Mouse (Mus musculus) right cerebral cortex, postnatal 36 days (tissue): ENCODE measurements around the gene Tmem219.

Experiments
- DNase-seq, 2 experiments: peaks; one replicate each; pipeline ENCODE4 v3.0.0; 2022; ENCODE audit warnings: low spot score in 2 of 2, mixed read lengths in 1 of 2

Tmem219 gene

DNA sequence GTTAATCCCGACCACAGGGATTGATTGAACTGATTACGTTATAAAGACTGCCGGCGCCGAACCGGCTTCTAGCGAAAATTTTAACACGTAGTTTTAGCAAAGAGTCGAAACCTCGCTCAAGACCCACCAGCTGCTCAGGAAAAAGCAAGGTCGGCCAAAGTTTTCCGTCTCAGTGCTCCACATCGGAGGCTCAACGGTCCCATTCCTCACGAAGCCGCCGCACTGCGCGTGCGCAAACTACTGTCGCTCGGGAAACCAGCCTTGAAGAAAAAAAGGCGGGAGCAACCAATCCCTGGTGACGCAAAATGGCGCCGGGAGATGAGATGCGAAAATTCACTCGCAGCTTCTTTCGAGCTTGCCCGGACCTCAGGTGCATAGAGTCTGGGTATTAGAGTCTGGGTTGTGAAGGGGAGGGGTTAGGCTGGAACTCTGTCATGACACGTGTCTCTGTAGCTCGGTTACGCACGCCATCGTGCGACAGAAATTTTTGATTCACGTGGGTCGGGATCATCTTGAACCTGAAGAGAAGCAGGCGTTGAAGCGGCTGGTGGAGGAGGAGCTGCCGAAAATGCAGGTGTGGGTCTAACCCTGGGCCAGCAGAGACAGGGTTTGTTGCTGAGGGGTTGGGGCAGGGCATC is 60.5 kb downstream of the Tmem219 start, which contains the start of gene Ino80e:
Ino80e (minus strand) TSS at position 231 of the 638 bp plus-strand sequence.
- peak; percentile 92 to 95 for DNase-seq

DNA sequence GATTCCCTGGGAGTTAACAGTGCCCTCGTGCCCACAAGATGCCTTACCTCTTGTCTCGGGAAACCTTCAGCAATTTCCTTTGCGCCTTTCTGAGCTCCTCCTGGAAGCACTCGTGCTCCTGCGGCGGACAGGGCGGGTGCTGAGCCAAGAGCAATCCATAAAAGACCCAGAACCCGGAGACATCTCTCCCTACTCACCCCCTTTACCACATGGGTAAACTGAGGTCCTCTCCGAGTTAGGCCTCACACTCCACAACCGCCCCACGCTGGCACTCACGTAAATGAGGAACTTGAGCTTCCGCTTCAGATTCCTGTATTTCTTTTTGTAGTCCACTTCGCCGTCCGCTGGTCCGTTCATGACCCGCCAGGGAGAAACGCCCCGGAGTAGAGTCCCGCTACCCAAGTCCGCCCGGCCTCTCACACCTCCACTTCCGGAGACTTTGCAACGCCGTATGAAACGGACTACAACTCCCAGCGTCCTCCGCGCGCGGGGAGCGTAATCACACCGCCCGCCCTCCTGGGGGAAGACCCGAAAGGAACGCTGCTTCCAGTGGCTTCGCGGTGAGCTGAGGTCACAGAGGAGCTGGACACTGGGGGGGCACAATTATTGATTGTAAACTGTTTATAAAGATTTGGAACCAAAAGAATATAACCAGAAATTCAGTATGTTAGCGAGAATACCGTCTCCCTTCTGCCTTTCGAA is 61.1 kb downstream of the Tmem219 start, which contains the start of gene Hirip3:
Hirip3 (plus strand) TSS at position 544 of the 702 bp plus-strand sequence.
- DNase-seq = peak; percentile 92 to 93

DNA sequence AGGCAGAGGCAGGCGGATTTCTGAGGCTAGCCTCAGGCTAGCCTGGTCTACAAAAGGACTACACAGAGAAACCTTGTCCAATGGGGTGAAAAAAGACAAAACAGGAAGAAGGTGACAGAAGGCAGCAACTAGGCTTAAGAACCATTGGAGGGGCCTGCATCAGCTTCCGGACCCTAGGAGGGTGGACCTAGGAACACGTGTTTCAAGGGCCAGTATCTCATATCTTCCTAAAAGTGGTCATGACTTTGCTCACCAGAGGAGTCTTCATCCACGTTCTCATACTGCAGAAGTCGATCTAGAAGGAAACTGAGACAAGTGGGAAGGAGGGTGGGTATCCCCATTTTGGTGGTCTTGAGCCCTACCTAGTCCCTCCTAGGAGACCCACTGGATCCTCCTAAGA is 61.7 kb downstream of the Tmem219 start:
- no peak for DNase-seq

DNA sequence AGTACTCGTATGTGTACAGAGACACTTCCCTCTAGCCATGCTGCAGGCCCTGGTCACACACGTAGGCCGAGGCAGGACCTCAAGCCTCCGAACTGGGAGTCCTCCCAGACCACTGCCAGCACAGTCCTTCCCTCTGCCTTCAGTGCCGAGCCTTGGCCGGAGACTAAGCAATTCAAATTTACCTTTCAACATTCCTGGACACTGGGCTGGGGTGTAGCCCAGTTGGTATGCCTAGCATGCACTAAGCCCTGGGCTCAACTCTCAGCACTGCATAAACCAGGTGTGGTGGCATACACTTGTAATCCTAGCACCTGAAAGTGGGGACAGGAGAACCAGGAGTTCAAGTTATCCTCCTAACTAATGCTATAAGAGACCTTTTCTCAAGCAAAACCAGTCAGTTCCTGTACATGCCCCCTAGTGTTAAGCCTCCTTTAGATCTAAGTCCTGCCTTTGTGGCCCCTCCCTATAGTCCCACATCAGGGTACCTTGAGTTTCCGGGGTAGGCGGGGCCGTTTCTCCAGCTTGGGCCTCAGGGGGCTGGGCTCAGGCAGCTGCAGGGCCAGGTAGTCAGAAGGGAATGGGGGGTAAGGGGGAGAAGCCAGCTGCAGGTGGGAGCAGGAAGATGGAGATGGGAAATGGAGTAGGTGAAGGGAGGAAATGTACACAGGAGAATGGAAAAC is 65.8 kb downstream of the Tmem219 start:
- no peak for DNase-seq

DNA sequence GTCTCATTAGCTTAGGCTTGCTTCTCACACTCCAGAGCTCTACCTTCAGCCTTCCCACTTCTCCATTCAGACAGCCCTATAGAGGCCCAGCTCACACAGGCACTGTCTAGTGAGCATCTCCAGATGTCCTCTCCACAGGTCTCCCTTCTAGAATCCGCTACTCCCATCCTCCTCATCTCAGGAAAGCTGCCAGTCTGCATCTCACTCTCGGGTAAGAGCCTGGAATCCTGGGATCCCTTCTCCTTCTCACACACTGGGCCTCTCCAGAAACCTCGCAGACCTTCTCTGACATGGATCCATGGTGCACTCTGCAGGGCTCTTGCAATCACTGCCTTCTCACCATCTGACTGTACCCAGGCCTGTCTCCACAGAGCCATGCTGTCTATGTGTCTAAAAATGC is 67.1 kb downstream of the Tmem219 start:
- no peak for DNase-seq

DNA sequence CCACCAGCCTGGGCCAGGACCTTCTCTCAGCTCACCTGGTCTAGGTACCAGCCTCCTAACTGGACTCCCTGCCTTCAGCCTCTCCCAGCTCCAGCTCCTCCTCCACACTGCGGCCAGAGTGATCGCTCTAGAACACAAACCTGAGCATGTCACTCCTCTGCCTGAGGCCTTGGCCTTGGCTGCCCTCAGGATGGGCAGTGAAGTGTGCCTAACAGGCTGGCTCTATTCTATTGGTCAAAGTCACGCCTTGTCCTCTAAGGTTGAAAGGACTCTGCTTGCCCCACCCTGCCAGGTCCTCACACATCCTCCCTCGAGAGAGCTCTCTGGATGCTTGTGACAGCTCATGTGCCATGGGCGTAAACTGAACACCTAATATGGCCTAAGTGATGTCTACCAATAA is 69.3 kb downstream of the Tmem219 start:
- no peak for DNase-seq

DNA sequence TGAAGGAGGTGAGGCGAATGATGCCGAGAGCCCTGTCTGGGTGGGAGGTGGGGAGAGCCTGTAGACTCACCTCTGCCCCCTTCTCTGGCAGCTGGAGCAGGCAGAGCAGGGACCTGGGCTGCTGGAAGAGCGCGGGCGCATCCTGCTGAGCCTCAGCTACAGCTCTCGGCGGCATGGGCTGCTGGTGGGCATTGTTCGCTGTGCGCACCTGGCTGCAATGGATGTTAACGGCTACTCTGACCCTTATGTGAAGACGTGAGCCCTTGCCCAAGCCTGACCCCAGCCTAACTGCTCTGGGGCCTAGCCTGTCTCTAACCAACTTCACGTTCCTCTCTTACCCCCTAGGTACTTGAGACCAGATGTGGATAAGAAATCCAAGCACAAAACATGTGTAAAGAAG is 71.5 kb downstream of the Tmem219 start:
- no peak for DNase-seq

DNA sequence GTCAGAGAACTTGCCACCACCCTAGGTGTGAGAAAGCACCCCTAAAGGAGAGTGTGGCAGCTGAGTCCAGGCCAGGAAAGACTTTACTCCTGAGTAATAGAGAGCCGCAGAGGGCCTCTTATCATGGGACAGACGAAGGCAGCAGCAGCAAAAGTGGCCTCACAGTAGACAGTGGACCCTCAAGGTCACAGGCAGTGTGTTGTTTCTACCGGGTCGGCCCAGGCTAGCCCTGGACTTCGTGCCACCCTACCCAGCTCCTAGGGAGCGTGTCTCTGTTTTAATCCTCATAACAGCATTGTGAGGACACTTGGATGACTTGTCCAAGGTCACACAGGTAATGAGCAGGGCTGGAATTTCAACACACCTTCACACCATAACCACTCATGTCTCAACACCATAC is 72.6 kb downstream of the Tmem219 start:
- no peak for DNase-seq

DNA sequence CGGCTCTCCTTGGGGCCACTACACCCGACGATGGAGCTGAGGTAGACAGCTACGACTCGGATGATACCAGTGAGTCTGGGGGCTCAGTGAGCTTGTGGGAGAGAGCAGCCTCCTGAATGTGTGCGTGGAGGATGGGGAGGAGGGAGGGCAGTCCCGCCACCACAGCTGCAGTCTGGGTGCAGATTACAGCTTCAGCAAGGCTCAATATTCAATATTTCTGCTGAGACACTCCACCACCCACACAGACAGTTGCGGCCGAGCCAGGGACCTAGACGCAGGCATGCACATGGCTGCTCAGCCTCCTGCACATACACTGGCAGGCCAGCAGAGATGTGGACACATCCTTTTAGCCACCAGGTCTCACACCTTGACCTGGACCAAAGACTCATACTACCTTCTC is 73.9 kb downstream of the Tmem219 start:
- peak in 1 of 2 experiments; percentile 56 for DNase-seq

DNA sequence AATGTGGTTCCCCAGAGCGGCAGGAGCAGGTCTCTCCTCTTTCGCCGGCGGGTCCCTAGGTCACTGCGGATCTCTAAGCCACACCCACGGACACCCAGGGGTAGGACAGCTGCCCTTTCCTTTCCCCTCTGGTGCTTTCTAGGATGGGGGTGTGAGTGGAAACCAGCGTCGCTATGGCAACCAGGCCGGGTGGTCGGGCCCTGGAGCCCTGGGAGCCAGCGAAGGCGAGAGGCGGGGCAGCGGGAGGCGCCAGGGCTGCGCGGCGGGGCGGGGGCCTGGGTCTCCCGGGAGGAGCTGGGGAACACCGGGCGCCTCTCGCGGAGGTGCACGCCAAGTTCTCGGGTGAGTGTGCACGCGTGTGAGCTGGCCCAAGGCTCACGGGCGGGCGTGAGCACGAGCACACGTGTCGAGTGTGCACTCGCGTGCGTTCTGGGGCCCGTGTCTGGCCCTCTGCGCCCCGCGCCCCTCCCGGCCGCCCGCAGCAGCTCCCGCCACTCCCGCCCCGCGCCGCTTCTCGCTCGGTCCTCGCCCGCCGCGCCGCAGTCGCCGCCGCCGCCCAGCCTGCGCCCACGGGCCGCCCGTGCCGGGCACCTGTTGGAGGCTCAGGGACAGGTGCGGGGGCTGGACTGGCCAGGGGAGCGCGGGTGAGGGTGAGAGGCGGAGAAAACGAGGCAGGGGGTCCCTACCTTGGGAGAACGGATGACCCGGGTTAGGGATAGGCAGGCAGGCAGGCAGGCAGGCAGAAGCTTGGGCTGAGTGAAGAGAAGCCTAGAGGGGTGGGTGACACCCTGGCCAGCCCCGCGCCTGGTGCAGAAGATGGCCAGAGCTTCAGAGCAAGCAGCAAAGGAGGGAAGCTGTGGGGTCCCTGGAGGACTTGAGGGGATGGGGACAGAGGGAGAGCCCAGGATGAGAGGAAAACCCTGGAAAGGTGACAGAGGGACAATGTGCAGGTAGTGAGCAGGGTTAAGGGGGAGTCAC is 75.0 kb downstream of the Tmem219 start:
- no peak for DNase-seq

DNA sequence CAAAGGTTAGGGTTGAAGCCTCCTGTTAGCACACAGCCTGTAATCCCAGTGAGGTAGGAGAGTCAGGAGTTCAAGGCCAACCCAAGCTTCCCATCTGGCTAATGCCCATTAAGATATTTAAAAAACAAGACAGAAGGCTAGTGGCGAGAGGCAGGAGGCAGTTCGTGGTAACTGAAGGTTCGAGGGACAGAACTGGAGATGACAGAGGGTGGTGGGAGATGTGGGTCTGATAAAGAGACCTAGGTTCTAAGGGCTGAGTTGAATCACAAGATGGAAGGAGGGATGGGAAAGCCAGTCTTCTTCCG is 75.6 kb downstream of the Tmem219 start, which contains the start of gene Doc2a:
Doc2a (plus strand) TSS at position 301 of the 305 bp plus-strand sequence.
- DNase-seq = no peak

DNA sequence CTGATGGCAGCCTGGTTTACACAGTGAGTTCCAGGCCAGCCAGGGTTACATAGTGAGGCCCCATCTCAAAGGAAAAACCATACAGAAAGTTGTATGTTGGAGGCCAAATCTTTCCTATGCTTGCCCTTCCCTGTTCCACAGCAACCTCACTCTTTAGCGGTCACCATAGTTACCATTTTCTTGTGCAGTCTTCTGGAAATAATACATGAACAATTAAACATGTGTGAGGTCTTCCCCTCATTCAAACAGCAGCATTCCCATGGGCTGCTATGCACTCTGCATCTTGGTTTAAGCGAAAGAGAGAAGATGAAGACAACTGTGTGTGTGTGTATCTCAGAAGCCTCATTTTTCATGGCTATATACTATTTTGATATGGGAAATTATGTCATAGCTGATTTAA is 77.2 kb downstream of the Tmem219 start:
- DNase-seq = no peak

DNA sequence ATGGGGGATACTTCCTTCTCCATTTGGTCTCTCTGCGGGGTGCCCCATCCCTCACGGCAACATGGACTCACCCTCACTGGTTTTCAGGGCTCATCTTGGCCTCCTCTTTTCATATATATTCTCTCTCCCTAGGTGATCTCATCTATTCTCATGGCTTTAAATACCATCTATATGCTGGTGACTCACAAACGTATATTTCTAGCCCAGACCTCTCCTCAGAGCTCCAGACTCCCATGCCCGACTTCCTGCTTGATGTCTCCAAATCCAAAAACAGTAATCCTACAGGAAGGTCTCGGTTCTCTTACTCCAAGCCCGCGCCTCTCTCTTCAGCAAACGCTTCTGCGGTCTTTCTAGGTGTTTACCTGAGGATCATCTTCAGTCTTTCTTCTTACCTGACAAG is 79.4 kb downstream of the Tmem219 start:
- DNase-seq = no peak
